Mouse (Mus musculus) naive thymus-derived CD4-positive, alpha-beta T cell, adult 2 months (primary cell): ENCODE results near the gene Fam214b.

Experiments
- DNase-seq: peaks from one replicate; pipeline ENCODE4 v3.0.0-alpha.2; 2011; ENCODE audit warnings: low read depth

Gene Fam214b

GRCm38 (mm10) chr4:43038567-43039495 lies 7.2 kb downstream of the Fam214b start:
- no peak for DNase-seq

GRCm38 (mm10) chr4:43037860-43038566 lies 8.0 kb downstream of the Fam214b start:
- no peak for DNase-seq

GRCm38 (mm10) chr4:43036356-43036755 lies 9.7 kb downstream of the Fam214b start:
- no peak for DNase-seq

GRCm38 (mm10) chr4:43035851-43036250 lies 10.2 kb downstream of the Fam214b start:
- DNase-seq = no peak

- DNase-seq = no peak
These were observed 12.5 kb downstream of the Fam214b start for GRCm38 (mm10) chr4:43033481-43033880.

- DNase-seq = no peak
These were observed 13.5 kb downstream of the Fam214b start for GRCm38 (mm10) chr4:43032501-43032900.

GRCm38 (mm10) chr4:43031237-43031995 lies 14.6 kb downstream of the Fam214b start, which contains the start of gene Stoml2:
Stoml2 (minus strand) TSS chr4:43031710.
- DNase-seq = peak; percentile 83

GRCm38 (mm10) chr4:43030780-43031230 lies 15.2 kb downstream of the Fam214b start:
- DNase-seq = peak; percentile 53

GRCm38 (mm10) chr4:43030352-43030751 lies 15.7 kb downstream of the Fam214b start:
- no peak for DNase-seq

- DNase-seq = no peak
These were observed 16.3 kb downstream of the Fam214b start for GRCm38 (mm10) chr4:43029749-43030148.

GRCm38 (mm10) chr4:43029121-43029520 lies 16.9 kb downstream of the Fam214b start:
- DNase-seq = no peak

GRCm38 (mm10) chr4:43025084-43025960 lies 20.7 kb downstream of the Fam214b start, which contains the start of gene Pigo:
Pigo (minus strand) TSS chr4:43025819.
- DNase-seq = peak; percentile 96

GRCm38 (mm10) chr4:43024673-43025072 lies 21.3 kb downstream of the Fam214b start:
- DNase-seq = no peak

- no peak for DNase-seq
These were observed 24.7 kb downstream of the Fam214b start for GRCm38 (mm10) chr4:43021341-43021740.

GRCm38 (mm10) chr4:43020876-43021275 lies 25.1 kb downstream of the Fam214b start:
- no peak for DNase-seq

GRCm38 (mm10) chr4:43019641-43020465 lies 26.2 kb downstream of the Fam214b start:
- no peak for DNase-seq

- DNase-seq = no peak
These were observed 26.8 kb downstream of the Fam214b start for GRCm38 (mm10) chr4:43019176-43019575.

GRCm38 (mm10) chr4:43018156-43018555 lies 27.9 kb downstream of the Fam214b start:
- no peak for DNase-seq

GRCm38 (mm10) chr4:43012091-43012490 lies 33.9 kb downstream of the Fam214b start:
- DNase-seq = no peak
